Mouse (Mus musculus) gastrocnemius, adult 2 months (tissue): ENCODE measurements around the gene Fscn3. TPM values are rescaled to one million over a fixed set of nuclear protein-coding genes. Genes with fewer than 3 reads are reported as not detected.
A peak's percentile ranks its signal among the peaks of the same experiment; 100 is the strongest.

Experiments
- DNase-seq: peaks from one replicate; pipeline ENCODE4 v3.0.0; 2022
- H3K27ac ChIP-seq: fragments of 200-600 bp; 2 replicates; pipeline ENCODE4 v1.8.1; 2022; ENCODE audit warnings: mild to moderate bottlenecking
- H3K4me3 ChIP-seq: fragments of 200-600 bp; 2 replicates; pipeline ENCODE4 v1.8.1; 2022; ENCODE audit warnings: mild to moderate bottlenecking, moderate library complexity
- CTCF ChIP-seq: fragments of 200-600 bp; IDR thresholded peaks from 2 replicates; pipeline ENCODE4 v1.8.1; 2022; ENCODE audit warnings: antibody characterized with exemption, mild to moderate bottlenecking, moderate library complexity
- intact Hi-C: fragments of 180-260 bp; cut with DNase I; formaldehyde crosslinking; loops from one replicate; pipeline ENCODE4 v1.15.1; 2025
- long read RNA-seq, 2 experiments: library from polyadenylated mRNA; stranded (forward); transcript quantifications; one replicate each; pipeline ENCODE4 v2.0.0; 2021
- total RNA-seq, 2 experiments: library from RNA; stranded (reverse); gene quantifications; 2 replicates each; pipeline ENCODE4 v1.2.3; 2021

Gene Fscn3
- total RNA-seq = not detected
- long read RNA-seq, experiment 1 = 0 reads
- long read RNA-seq, experiment 2 = 0 reads

DNA sequence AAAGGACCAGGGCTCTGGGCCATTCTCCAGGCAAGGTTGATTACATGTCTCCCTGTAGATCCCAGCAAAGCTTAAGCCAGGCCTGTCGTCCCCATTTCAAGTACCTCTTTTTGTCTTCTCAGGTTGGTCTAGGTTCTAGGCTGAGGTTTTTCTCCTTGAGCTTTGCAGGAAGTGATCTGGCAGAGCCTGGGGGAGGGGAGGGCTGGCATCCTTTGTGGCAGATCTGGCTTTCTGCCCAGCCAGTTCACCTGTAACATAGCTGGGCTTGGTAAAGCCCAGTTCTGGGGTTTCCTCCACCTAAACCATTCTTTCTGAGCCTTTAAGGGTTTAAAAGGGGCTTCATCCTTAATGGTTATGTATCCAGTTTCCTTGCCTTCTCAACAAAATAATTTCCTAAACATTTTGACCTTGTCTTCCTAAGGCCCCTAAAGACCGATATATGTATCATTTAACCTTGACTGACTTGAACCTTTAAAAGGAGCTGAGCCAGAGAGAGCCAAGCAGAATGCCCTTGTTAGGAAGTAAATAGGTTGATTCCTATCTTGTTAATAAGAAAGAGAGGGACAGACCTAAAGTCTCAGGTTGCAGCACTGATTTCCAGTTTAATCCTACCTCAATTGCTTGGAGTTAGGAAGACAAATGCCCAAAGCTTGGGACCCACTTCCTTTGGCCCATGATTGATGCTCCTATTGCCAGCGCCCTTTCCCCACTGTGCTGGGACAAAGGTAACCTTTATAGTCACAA is at the start of gene Fscn3:
Gene Fscn3, plus strand, starts transcription at position 694 of the 744 bp plus-strand sequence.
- DNase-seq = no peak
- no peak for TF ChIP-seq CTCF
- no peak within 1 kb of the TSS for H3K27ac ChIP-seq
- H3K4me3 ChIP-seq = no peak within 1 kb of the TSS
- intact Hi-C loops = no loop called here

- intact Hi-C loops = no loop called here
- TF ChIP-seq CTCF = no peak
These were observed 45.6 kb upstream of the Fscn3 start for GRCm38 (mm10) chr6:28381983-28382382.

GRCm38 (mm10) chr6:28385169-28385568 is 42.4 kb upstream of the Fscn3 start:
- Histone ChIP-seq H3K4me3 (no peak overlapping the region), H3K27ac (no peak overlapping the region)
- TF ChIP-seq CTCF = no peak
- intact Hi-C loops = no loop called here
- DNase-seq = no peak

More at GRCm38 (mm10) chr6:28381983-28382382, 45.6 kb upstream of the Fscn3 start:
- DNase-seq = no peak
- H3K27ac ChIP-seq = no peak overlapping the region
- H3K4me3 ChIP-seq = no peak overlapping the region

DNA sequence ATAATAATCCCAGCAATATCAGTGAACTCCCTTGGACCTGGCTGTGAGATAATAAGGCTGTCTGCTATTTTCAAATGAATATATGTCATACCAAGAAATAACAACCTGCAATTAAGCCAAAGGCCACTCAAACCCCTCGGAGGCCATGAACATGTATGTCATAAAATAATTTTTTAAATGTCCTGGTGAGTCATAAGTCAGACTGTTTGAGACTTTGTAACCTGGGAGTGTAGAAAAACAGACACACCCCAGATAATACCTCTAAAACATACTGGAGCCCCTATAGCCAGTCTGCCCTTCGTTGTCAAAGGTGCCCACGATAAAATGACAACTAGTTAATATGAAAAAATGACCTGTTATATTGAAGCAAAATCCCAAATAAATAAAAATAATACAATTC is 38.6 kb upstream of the Fscn3 start:
- no peak overlapping the region for H3K27ac ChIP-seq
- no peak for TF ChIP-seq CTCF
- no peak for DNase-seq
- intact Hi-C loops = no loop called here
- no peak overlapping the region for H3K4me3 ChIP-seq

DNA sequence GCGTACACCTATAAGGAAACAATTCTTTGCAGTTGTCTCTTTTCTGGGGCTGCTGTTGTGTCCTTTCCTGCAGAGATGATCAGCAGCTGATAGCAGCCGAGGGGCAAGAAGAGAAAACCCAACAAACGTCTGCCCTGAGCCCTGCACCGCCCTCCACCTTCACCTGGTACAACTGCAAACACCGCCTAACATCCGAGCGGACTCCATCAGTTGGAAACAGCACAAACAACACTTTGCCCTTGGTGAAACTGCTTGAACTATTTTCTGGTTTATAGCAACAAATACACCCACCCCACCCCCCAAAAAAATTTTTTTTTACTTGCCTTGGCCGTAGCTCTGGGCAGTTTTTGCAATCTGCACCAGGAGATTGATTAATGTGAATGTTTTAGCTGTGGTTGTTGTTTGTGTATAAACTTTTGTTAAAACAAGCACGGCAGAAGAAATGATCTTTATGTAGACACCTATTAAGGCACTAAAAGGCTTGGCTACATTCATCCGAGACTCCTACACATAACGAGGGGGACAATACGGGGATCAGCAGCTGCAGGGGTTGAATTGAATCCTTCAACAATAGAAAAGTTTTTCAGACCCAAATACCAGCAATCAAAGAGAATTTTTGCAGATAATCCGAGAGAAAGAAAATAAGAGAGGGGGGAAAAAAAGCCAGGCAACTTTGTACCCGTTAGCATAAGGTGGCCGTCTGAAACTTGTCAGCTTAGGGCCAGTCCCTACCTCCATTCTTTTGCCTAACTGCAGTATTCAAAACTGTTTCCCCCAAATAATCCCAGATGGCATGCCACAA is 31.3 kb upstream of the Fscn3 start:
- Histone ChIP-seq H3K4me3 (peak overlapping the region; percentile 69), H3K27ac (no peak overlapping the region)
- no peak for TF ChIP-seq CTCF
- intact Hi-C loops = no loop called here
- no peak for DNase-seq

GRCm38 (mm10) chr6:28396853-28397457 is 30.6 kb upstream of the Fscn3 start:
- H3K27ac ChIP-seq = no peak overlapping the region
- intact Hi-C loops = no loop called here
- TF ChIP-seq CTCF = no peak
- DNase-seq = no peak
- H3K4me3 ChIP-seq = peak overlapping the region; percentile 69

DNA sequence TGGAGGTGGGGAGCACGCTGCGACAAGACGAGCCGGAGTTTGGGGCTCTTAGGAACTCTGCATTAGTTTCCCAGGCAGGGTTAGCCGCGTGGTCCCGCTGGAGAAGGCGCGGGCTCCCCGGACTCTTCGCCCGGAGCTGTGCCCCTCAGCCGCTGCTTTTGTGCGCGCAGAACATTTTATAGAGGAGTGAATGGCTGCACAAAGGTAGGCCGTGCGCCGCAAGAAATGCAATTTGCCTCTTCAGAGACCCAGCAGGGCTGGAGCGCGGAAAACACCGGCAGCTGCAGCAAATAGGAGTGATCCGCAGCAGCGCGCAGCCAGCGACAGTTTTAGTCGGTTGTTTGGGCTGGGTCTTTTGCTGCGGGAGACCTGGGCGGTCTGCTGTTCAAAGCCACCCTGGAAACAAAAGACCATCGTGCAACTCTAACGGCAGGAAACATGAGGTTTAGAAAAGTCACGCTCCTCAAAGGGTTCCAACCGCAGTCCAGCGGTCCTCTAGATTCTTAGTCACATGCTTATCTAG is 29.8 kb upstream of the Fscn3 start, which contains the start of gene Zfp800:
Gene Zfp800, minus strand, starts transcription at position 325 of the 523 bp plus-strand sequence.
- DNase-seq = no peak
- peak within 1 kb of the TSS; percentile 69 for H3K4me3 ChIP-seq
- TF ChIP-seq CTCF = no peak
- H3K27ac ChIP-seq = no peak within 1 kb of the TSS
- intact Hi-C loops = no loop called here

GRCm38 (mm10) chr6:28398726-28399125 is 28.9 kb upstream of the Fscn3 start:
- DNase-seq = no peak
- H3K4me3 ChIP-seq = no peak overlapping the region
- TF ChIP-seq CTCF = peak; percentile 13; the same call in 1 of the 2 replicates
- intact Hi-C loops = no loop called here
- no peak overlapping the region for H3K27ac ChIP-seq

- intact Hi-C loops = no loop called here
- DNase-seq = no peak
- peak; percentile 15; the same call in 1 of the 2 replicates for TF ChIP-seq CTCF
- H3K4me3 ChIP-seq = no peak overlapping the region
- no peak overlapping the region for H3K27ac ChIP-seq
These were observed 27.8 kb upstream of the Fscn3 start for GRCm38 (mm10) chr6:28399791-28400190.

DNA sequence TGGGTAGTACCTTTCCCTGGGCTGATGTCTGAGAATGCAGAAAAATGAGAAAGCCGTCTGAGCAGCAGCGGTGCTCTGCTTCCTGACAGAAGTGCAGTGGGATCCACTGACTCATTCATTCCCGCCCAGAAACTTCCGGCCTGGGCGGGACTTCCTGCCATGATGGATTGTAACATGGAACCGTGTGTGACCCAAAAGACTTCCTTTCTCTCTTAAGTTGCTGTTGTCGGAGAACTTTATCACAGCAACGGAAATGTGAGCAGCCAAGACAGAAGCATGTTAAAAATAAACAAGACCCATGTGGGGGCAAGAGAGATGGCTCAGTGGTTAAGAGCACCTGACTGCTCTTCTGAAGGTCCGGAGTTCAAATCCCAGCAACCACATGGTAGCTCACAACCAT is 17.5 kb upstream of the Fscn3 start:
- Histone ChIP-seq H3K27ac (no peak overlapping the region), H3K4me3 (no peak overlapping the region)
- peak; percentile 30 for DNase-seq
- intact Hi-C loops = no loop called here
- no peak for TF ChIP-seq CTCF

DNA sequence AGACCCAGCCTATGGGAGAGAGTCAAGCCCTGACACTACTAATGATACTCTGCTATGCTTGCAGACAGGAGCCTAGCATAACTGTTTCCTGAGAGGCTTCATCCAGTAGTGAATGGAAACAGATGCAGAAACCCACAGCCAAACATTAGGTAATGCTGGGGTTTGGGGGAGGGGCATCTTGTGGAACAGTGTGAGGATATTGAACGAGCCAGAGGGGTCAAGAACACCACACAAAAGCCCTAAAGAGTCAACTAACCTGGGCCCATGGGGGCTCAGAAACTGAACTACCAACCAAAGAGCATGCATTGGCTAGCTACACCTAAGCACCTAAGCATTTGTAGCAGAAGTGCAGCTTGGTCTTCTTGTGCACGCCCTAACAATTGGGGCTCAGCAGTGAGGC is 16.4 kb upstream of the Fscn3 start:
- no peak for TF ChIP-seq CTCF
- H3K27ac ChIP-seq = no peak overlapping the region
- DNase-seq = no peak
- no peak overlapping the region for H3K4me3 ChIP-seq
- intact Hi-C loops = no loop called here

- no peak for DNase-seq
- H3K27ac ChIP-seq = peak overlapping the region; percentile 79
- intact Hi-C loops = no loop called here
- H3K4me3 ChIP-seq = peak overlapping the region; percentile 68
- no peak for TF ChIP-seq CTCF
These were observed 10.6 kb upstream of the Fscn3 start for GRCm38 (mm10) chr6:28416981-28417380.
